8 mouse cellular contexts compared by ENCODE assay signal in genomic region chr4:145774241-145774761, GRCm38 (mm10).
DNase-seq lines count a peak whose midpoint lies in the region; ATAC-seq and TF ChIP-seq lines count a peak whose summit lies in the region.
"Not testable (repeated sequence)": the region's sequence is repeated elsewhere in the genome, so short reads cannot be mapped to it uniquely, and the experiment has no call there.

No protein-coding gene starts in this region.

- H3K36me3 ChIP-seq in MEL (ENCODE audit: control insufficient read depth in 1 of 2, insufficient read depth in 2 of 2, low read length in 2 of 2); hindbrain, embryonic 15.5 days; lung, embryonic 15.5 days: not testable (repeated sequence)

- H3K27me3 ChIP-seq in MEL (ENCODE audit: control insufficient read depth in 1 of 2, insufficient read depth in 2 of 2, low read length in 2 of 2); hindbrain, embryonic 15.5 days; lung, embryonic 15.5 days: not testable (repeated sequence)

- not testable (repeated sequence) for TF ChIP-seq POLR2A in MEL (IDR thresholded peaks at IDR 0.05; ENCODE audit: control insufficient read depth in 1 of 2, insufficient read depth in 1 of 2, low read depth in 1 of 2, low read length in 2 of 2, poor library complexity in 1 of 2)

- not testable (repeated sequence) for H3K9me3 ChIP-seq in MEL (replicated peaks; ENCODE audit: insufficient read depth, low read length); hindbrain, embryonic 15.5 days; lung, embryonic 15.5 days

- H3K4me3 ChIP-seq in MEL (ENCODE audit: control insufficient read depth in 1 of 2, insufficient read depth in 1 of 2, low read depth in 2 of 2, low read length in 2 of 2): not testable (repeated sequence)
- peak overlapping the region; percentile 35 for H3K4me3 ChIP-seq in hindbrain, embryonic 15.5 days
- peak overlapping the region; percentile 23 for H3K4me3 ChIP-seq in lung, embryonic 15.5 days

- H3K27ac ChIP-seq in MEL (ENCODE audit: control insufficient read depth, low read depth, low read length); hindbrain, embryonic 15.5 days (replicated peaks); lung, embryonic 15.5 days: not testable (repeated sequence)

- not testable (repeated sequence) for TF ChIP-seq RAD21 in MEL (IDR thresholded peaks at IDR 0.05; ENCODE audit: low read depth, low read length)

- not testable (repeated sequence) for H3K9ac ChIP-seq in MEL (ENCODE audit: control insufficient read depth, low read depth, low read length, poor library complexity, severe bottlenecking); hindbrain, embryonic 15.5 days; lung, embryonic 15.5 days

- peak; percentile 100 for ATAC-seq in granulocyte monocyte progenitor cell, adult 5-6 weeks (replicated peaks; ENCODE audit: poor library complexity, severe bottlenecking)
- ATAC-seq in hindbrain, embryonic 15.5 days (ENCODE audit: low FRiP score, low read depth): peak; percentile 91
- peak; percentile 90 for ATAC-seq in lung, embryonic 15.5 days (ENCODE audit: borderline replicate concordance, extremely low read depth, low FRiP score, low TSS enrichment)
- ATAC-seq in neutrophil, adult 5-6 weeks (ENCODE audit: extremely low read depth, insufficient number of reproducible peaks, low FRiP score, poor library complexity, severe bottlenecking): 0 out of 2 replicates have a peak, but pooled peaks have one; percentile 30

- not testable (repeated sequence) for TF ChIP-seq EP300 in MEL (IDR thresholded peaks at IDR 0.05; ENCODE audit: low read depth in 1 of 2, low read length in 2 of 2)

- H3K79me2 ChIP-seq in MEL (ENCODE audit: control insufficient read depth, insufficient read depth, low read length, poor library complexity): not testable (repeated sequence)

- H3K4me2 ChIP-seq in hindbrain, embryonic 15.5 days: peak overlapping the region; percentile 53
- H3K4me2 ChIP-seq in lung, embryonic 15.5 days: peak overlapping the region; percentile 46

- 4% methylated on average over 47 of the region's 49 CpGs for WGBS in hindbrain, embryonic 15.5 days
- WGBS in lung, embryonic 15.5 days: 3% methylated on average over 30 of the region's 49 CpGs

- H3K4me1 ChIP-seq in MEL (ENCODE audit: control insufficient read depth in 1 of 2, insufficient read depth in 2 of 2, low read length in 2 of 2); hindbrain, embryonic 15.5 days (replicated peaks); lung, embryonic 15.5 days: not testable (repeated sequence)

- TF ChIP-seq CTCF in MEL (IDR thresholded peaks at IDR 0.05 in 2 of 3, conservative IDR thresholded peaks at IDR 0.05 in 1 of 3; ENCODE audit: control insufficient read depth in 1 of 3, insufficient read depth in 1 of 3, low read depth in 2 of 3, low read length in 3 of 3, poor library complexity in 1 of 3, severe bottlenecking in 1 of 3): not testable (repeated sequence)

- DNase-seq in MEL (ENCODE audit: low read depth, low spot score): peak; percentile 1
- DNase-seq in embryo, embryonic 10 days (ENCODE audit: low spot score): peak; percentile 3
- DNase-seq in layer of hippocampus, postnatal 10 days (ENCODE audit: low spot score in 2 of 2): peak; percentile 20
- DNase-seq in thymus, postnatal 0 days (ENCODE audit: low spot score): peak; percentile 1

Comparison
In these comparisons a context has a peak if more than half of its experiments do, and no peak if none do; other contexts are left out.
1. ATAC-seq: peak in every context shown above with its lines; median percentile 100 in granulocyte monocyte progenitor cell, adult 5-6 weeks; 91 in hindbrain, embryonic 15.5 days; 90 in lung, embryonic 15.5 days; 30 in neutrophil, adult 5-6 weeks.